Mouse (Mus musculus): ENCODE data around the gene Kcna2.

DNA sequence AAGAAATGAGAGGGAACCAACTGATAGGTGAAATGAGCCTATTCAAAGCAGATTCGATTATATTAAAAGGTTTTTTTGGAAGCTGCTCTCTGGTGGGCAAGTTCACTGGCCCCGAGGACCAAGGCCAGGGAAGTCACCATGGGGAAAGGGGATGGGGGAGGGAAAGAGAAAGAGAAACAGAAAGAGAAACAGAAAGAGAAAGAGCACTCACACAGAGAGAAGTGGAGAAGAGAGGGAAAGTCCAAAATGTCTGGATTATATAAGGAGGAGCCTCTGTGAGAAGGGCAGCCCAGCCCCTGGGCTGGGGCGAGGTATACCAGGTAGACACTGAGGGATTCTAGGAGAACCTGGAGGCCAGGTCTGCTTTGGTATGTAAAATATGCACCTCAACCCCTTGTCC lies 33.5 kb downstream of the Kcna2 start:
- TF ChIP-seq CTCF (IDR thresholded peaks at IDR 0.05; ENCODE audit: control insufficient read depth, insufficient read depth, insufficient read length) = no peak
- no peak for TF ChIP-seq USF1 (IDR thresholded peaks at IDR 0.05; ENCODE audit: low read depth)
- TF ChIP-seq CEBPB (IDR thresholded peaks at IDR 0.05; ENCODE audit: low read depth) = no peak

Data from C2C12 (cell line).